Mouse (Mus musculus) macrophage (primary cell): ENCODE measurements around the gene Emc1. TPM values are rescaled to one million over a fixed set of nuclear protein-coding genes. Genes with fewer than 3 reads are reported as not detected.
"Not testable (repeated sequence)": the region's sequence is repeated elsewhere in the genome, so short reads cannot be mapped to it uniquely, and the experiment has no call there.

Experiments used
- H3K27ac ChIP-seq: fragments of 350-480 bp; formaldehyde crosslinking; 2 replicates; pipeline ENCODE4 v1.9.0; 2021
- H3K36me3 ChIP-seq: fragments of 350-480 bp; formaldehyde crosslinking; 2 replicates; pipeline ENCODE4 v1.9.0; 2021; ENCODE audit errors: inconsistent target
- H3K4me3 ChIP-seq: fragments of 350-480 bp; formaldehyde crosslinking; 2 replicates; pipeline ENCODE4 v1.9.0; 2021; ENCODE audit errors: inconsistent target
- H3K79me2 ChIP-seq: fragments of 350-480 bp; formaldehyde crosslinking; 2 replicates; pipeline ENCODE4 v1.9.0; 2021; ENCODE audit errors: inconsistent target
- WGBS: methylation state at CpG from one replicate; pipeline ENCODE4 v1.1.7; 2026; ENCODE audit warnings: inconsistent platforms; ENCODE audit not compliant: missing documents; 5-methylcytosine and 5-hydroxymethylcytosine counted together
- polyA plus RNA-seq: library from polyadenylated mRNA; stranded (reverse); fragments of 250-400 nt; gene quantifications from 3 replicates; pipeline ENCODE4 v1.2.4, GENCODE M21; 2018; ENCODE audit warnings: inconsistent platforms

Gene Emc1
- polyA plus RNA-seq, 1 experiment from 2014 or later = 15.7 TPM

DNA sequence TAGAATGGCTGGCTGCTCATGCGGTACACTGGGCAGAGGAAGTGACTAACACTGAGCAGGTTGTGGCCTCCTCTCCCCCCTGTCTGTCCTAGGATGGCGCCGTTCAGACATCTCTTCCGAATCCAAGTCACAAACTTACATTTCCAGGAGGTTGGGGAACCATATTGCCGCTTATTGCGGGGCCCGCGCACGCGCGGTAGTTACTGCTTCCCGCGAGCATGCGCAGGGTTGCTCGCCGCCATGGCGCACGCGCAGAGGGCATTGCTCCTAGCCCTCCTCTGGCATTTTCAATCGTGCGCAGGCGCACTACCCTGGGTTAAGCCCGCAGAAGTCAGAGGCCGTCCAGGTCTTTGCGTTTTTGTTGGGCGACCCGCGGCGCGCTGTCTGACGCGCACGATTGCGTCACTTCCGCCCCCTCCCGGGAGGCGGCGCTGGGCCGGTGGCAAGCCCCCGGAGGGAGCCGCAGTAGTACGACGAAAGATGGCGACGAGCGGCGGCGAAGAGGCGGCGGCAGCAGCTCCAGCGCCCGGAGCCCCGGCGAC, 27.9 kb downstream of the Emc1 start:
- Histone ChIP-seq H3K36me3 (peaks cover 14% of the 10 kb centered on the region), H3K4me3 (peak overlapping the region; percentile 97), H3K79me2 (peaks cover 61% of the 10 kb centered on the region), H3K27ac (peak overlapping the region; percentile 72)
- WGBS = under 1% methylated on average over 46 of the region's 54 CpGs

DNA sequence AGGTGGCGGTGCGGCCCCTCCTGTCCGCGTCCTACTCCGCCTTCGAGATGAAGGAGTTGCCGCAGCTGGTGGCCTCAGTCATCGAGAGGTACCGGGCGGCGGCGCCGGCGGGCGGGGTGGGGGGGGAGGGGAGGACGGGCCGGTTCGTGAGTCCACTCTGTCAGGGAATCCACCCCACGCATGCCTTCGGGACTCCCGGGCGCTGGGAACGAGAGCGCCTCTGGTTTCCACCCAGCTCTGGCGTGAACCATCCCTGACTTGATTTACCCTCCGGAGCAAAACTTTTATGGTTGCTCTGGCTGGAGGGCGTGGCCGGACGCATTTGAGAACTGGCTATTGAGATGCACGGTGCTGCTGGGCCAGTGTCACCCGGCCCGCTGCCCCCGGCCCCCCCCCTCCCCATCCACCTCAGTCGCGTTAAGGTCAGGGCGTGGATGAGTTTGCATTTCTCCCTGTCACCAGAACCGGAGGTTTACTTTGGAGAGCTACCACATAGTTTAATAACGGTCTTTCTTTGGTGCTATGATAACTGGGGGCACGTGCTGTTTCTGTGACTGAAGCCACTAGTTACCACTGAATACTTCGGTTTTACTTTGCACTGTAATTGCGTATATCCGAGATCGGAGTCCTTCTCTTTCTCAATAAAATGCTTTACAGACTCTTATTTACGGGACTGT, 28.5 kb downstream of the Emc1 start:
- peaks cover 9% of the 10 kb centered on the region; the same call in 1 of the 2 replicates for H3K36me3 ChIP-seq
- H3K27ac ChIP-seq = peak overlapping the region; percentile 49
- peak overlapping the region; percentile 82 for H3K4me3 ChIP-seq
- WGBS = under 1% methylated on average over 43 of the region's 44 CpGs
- H3K79me2 ChIP-seq = peaks cover 67% of the 10 kb centered on the region

DNA sequence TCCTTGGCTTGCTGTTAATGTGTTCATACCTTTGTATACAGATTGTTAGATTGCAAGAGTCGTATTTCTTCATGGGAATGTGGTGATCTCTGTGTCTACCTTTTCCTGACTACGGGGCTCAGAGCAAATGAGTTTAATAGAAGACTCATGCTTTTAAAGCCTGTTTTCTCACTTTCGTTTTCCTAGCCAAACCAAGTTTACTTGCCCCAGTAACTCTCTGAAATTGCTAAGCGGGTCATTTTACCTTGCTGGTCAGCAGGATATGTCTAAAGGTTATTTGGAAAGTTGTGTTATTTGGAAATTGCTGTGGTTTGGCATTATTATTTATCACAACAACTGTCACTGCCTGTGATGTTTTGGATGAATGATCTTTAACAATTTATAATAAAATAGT, 29.1 kb downstream of the Emc1 start:
- H3K27ac ChIP-seq = peak overlapping the region; percentile 49
- peak overlapping the region; percentile 82 for H3K4me3 ChIP-seq

DNA sequence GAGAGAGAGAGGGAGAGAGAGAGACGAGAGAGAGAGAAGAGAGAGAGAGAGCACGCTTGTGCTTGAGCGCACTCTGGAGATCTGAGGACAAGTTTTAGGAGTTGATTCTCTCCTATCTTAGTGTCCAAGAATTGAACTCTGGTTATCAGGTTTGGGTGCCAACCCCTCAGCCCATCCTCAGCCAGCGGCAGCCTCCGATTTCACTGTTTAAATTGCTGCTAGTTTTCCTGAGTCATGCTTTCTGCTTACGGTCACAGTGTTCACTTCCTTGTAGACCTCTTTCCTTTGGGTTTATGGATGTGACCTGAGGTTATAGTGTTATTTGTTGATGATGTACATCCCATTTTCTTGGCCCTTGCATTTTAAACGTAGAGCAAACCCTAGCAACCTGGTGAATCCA, 29.8 kb downstream of the Emc1 start:
- 18% methylated on average over 7 of the region's 7 CpGs for WGBS
- H3K4me3 ChIP-seq = peak overlapping the region; percentile 82
- H3K27ac ChIP-seq = peak overlapping the region; percentile 49; the same call in 1 of the 2 replicates
- H3K36me3 ChIP-seq = 0 out of 2 replicates have a peak, but pooled peaks cover 6% of the 10 kb centered on the region
- H3K79me2 ChIP-seq = peaks cover 81% of the 10 kb centered on the region

More for the DNA sequence above, 29.1 kb downstream of the Emc1 start:
- H3K79me2 ChIP-seq = peaks cover 73% of the 10 kb centered on the region
- WGBS = 9% methylated on average over 4 of the region's 4 CpGs
- H3K36me3 ChIP-seq = 0 out of 2 replicates have a peak, but pooled peaks cover 6% of the 10 kb centered on the region

DNA sequence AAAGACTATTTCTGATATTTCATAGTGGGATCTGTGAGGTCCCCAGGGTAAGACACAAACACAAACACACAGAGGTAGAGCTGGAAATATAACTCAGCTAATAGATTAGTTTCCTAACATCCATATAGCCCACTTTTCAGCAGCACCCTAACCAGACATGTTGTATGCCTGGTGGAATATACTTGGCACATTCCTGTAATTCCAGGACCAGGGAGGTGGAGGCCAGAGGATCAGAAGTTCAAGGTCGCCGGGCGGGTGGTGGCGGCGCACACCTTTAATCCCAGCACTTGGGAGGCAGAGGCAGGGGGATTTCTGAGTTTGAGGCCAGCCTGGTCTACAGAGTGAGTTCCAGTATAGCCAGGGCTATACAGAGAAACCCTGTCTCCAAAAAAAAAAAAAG, 33.5 kb downstream of the Emc1 start:
- H3K27ac ChIP-seq, H3K4me3 ChIP-seq: not testable (repeated sequence)
- peaks cover 31% of the 10 kb centered on the region for H3K36me3 ChIP-seq
- WGBS = 98% methylated on average over 5 of the region's 5 CpGs
- peaks cover 100% of the 10 kb centered on the region for H3K79me2 ChIP-seq

DNA sequence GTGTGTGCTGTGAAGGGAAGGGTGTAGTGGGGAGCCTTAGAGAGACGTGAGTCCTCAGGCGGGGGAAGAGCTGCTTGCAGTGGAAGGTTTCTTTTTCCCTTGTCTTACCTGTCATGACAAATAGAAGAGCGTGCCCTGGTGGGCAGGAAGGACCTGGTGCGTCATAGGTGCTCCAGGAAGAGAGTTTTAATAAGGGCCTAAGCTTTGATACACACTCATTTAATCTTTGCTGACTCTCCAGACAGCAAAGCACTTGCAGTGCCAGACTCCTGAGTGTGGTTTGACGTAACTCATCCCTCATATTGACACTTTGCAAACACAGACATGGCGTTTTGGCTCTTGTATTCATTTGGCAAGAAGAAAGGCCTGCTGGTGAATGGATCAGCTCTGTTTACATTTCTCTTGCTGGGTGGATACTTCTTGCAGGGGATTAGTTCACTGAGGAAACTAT, 34.5 kb downstream of the Emc1 start:
- WGBS = 95% methylated on average over 6 of the region's 6 CpGs
- Histone ChIP-seq H3K27ac (no peak overlapping the region), H3K36me3 (peaks cover 42% of the 10 kb centered on the region), H3K4me3 (no peak overlapping the region), H3K79me2 (peaks cover 93% of the 10 kb centered on the region)

DNA sequence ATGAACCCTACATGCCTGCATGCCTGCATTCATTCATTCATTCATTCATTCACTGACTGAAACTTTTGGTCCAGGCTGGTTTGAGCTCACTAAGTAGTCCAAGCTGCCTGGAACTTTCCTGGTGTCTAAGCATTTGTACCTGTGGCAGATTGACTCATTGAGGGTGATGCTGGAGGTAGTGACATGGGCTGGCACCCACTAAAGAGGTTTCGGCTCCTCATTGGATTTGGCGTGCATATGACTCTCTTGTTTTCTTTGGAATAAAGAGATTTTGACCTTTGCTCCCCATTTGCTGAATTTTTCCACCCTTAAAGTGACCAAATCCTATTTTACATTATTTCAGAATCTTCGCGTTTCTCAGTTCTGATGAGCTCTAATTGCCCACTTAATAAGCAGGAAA, 37.2 kb downstream of the Emc1 start:
- H3K36me3 ChIP-seq = peaks cover 66% of the 10 kb centered on the region
- H3K27ac ChIP-seq = no peak overlapping the region
- 98% methylated on average over 4 of the region's 4 CpGs for WGBS

DNA sequence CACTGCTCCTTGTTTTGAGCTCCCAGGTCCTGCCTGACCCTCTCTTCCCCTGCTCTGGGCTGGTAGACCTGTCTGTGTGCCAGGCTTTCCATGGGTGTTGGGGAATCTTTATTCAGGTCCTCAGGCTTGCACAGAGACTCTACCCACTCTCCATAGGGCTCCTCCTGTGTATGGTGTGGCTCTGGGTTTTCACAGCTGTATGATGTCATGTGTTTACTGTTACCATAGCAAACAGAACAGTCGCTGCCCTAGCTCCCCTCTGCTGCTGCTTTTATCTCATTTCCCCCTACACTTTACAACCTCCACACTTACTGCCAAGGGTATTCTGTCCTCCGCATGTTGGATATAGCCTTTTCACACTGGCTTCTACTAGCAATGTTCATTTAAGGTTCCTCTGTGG, 43.0 kb downstream of the Emc1 start:
- 79% methylated on average over 2 of the region's 2 CpGs for WGBS
- H3K27ac ChIP-seq = no peak overlapping the region
- H3K79me2 ChIP-seq = peaks cover 8% of the 10 kb centered on the region; the same call in 1 of the 2 replicates
- H3K4me3 ChIP-seq = no peak overlapping the region
- H3K36me3 ChIP-seq = peaks cover 92% of the 10 kb centered on the region

More for the DNA sequence above, 37.2 kb downstream of the Emc1 start:
- no peak overlapping the region for H3K4me3 ChIP-seq
- peaks cover 67% of the 10 kb centered on the region for H3K79me2 ChIP-seq

DNA sequence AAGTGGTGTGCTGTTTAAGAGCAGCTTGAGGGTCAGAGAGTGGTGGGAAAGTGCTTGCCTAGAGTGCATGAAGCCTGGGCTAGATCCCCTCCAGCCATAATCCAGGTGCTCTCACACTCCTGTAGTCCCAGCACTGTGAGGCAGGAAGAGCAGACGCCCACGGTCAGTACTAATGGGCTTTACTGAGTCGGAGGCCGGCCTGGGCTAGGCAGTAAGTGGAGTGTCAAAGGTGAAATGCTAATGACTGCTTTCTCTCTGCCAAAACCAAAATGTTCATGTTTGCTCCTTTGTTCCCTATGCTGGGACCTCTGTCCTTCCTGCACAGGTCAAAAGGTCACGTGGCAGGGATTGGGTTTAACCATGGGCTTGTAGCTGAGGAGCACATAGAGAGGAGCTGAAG, 48.1 kb downstream of the Emc1 start:
- no peak overlapping the region for H3K4me3 ChIP-seq
- H3K36me3 ChIP-seq = peaks cover 95% of the 10 kb centered on the region
- 97% methylated on average over 5 of the region's 5 CpGs for WGBS
- no peak overlapping the region for H3K27ac ChIP-seq
- H3K79me2 ChIP-seq = no peaks in the 10 kb centered on the region

DNA sequence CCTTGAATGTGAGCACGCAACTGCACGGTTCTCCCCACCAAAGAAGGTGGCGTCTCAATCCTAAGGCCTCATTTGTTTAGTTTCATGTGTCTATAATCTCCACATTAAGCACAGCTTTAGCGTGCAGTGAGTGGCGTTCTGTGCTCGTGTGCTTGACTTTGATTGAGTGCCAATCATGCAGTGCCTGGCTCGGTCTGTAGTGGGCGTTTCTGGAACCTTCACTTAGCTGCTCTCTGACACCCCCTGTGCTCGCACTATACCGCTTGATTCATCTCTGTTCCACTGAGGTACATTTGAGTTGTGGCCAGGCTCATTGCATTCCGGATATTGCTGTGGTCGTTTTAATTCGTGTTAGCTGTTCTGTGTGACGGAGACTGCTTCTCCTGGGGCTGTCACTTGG, 50.8 kb downstream of the Emc1 start:
- Histone ChIP-seq H3K4me3 (no peak overlapping the region), H3K79me2 (no peaks in the 10 kb centered on the region), H3K36me3 (peaks cover 97% of the 10 kb centered on the region), H3K27ac (no peak overlapping the region)
- WGBS = 91% methylated on average over 13 of the region's 14 CpGs

DNA sequence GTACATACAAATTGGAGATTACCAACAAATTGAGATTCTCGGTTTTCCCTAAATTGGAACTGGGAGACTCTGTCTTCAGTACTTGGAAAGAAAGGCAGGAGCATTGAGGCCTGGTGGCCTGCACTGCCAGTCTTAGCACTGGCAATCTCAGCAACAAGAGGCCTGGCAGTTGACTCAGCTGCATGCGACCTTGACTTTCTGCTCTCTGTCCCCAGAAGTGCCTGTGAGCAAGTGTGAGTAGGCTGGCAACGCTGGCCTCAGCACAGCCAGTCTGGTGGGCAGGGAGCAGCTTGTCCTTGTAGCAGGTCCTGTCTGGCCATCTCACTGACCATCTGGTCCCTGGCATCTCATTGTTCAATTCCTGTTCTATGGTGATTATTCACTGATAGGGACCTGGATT, 59.0 kb downstream of the Emc1 start:
- Histone ChIP-seq H3K27ac (no peak overlapping the region), H3K4me3 (no peak overlapping the region), H3K79me2 (no peaks in the 10 kb centered on the region), H3K36me3 (peaks cover 100% of the 10 kb centered on the region)
- 94% methylated on average over 3 of the region's 3 CpGs for WGBS

DNA sequence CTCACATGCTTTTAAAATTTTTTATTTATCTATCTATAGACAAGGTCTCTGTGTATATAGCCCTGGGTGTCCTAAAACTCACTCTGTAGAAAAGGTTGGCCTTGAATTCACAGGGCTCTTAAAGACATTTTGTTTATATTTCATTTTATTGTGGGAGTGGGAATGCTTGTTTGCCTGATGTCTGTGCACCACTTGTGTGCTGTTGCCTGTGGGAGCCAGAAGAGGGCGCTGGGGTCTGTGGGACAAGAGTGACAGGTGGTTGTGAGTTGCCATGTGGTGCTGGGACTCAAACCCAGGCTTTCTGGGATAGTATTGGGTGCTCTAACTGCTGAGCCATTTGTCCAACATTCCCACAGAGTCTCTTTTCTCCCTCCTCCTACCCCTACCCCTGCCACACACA, 65.5 kb downstream of the Emc1 start:
- 80% methylated on average over 1 of the region's 1 CpGs for WGBS
- H3K27ac ChIP-seq = no peak overlapping the region
- no peak overlapping the region for H3K4me3 ChIP-seq
- no peaks in the 10 kb centered on the region for H3K79me2 ChIP-seq
- H3K36me3 ChIP-seq = peaks cover 98% of the 10 kb centered on the region

DNA sequence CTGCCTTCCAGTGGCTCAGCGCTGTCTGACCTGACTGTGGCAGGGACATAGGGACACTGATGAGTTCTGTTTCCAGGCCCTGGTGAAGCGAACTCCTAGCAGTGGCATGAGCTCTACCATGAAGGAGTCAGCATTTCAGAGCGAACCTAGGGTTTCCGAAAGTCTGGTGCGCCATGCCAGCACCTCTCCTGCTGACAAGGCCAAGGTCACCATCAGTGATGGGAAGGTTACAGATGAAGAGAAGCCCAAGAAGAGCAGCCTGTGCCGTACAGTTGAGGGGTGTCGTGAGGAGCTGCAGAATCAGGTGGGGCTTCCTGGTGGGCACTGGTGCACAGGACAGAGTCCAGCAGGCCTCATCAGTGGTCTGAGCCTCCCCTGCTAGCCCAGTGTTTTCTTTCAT, 69.2 kb downstream of the Emc1 start:
- H3K27ac ChIP-seq = no peak overlapping the region
- H3K4me3 ChIP-seq = no peak overlapping the region
- no peaks in the 10 kb centered on the region for H3K79me2 ChIP-seq
- WGBS = 97% methylated on average over 7 of the region's 7 CpGs
- H3K36me3 ChIP-seq = peaks cover 98% of the 10 kb centered on the region

DNA sequence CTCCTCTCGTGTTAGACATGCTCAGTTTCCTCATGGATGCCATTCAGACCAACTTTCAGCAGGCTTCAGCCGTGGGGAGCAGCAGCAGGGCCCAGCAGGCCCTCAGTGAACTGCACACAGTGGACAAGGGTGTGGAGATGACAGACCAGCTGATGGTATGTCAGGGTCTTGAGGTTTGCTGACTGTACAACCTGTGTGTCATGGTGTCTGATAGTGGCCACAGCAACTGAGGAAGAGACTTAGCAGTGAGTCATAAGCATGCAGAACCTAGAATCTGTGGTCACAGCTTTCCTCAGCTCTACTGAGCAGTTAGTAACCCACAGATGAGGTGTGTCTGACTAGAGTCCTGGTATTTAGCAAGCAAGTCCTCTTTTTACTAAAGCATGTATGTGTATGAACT, 70.0 kb downstream of the Emc1 start:
- Histone ChIP-seq H3K79me2 (no peaks in the 10 kb centered on the region), H3K4me3 (no peak overlapping the region), H3K36me3 (peaks cover 98% of the 10 kb centered on the region), H3K27ac (no peak overlapping the region)
- WGBS = 93% methylated on average over 2 of the region's 2 CpGs

DNA sequence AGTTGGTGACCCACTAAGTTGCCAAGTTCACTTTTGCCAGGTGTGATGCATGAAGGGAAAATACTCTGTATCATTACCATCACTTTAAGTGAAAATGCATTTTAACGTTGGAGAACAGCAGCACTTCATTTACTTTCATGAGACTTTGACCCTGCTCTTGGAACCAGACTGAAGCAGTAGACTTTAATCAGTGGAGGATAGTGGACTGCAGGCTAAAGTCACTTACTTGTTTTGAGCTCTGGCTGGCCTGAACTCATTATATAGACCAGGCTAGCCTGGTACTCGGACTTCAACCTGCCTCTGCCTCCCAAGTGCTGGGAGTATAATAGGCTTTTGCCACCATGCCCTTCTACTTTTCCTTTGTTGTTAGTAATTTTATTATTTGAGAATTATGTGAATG, 70.9 kb downstream of the Emc1 start:
- 78% methylated on average over 2 of the region's 2 CpGs for WGBS
- Histone ChIP-seq H3K79me2 (no peaks in the 10 kb centered on the region), H3K36me3 (peaks cover 98% of the 10 kb centered on the region), H3K27ac (no peak overlapping the region), H3K4me3 (no peak overlapping the region)
